Mouse (Mus musculus) Patski (cell line): Measurements from ENCODE around the gene Elovl5. TPM values are rescaled to one million over a fixed set of nuclear protein-coding genes. Genes with fewer than 3 reads are reported as not detected.
"Not testable (repeated sequence)": the region's sequence is repeated elsewhere in the genome, so short reads cannot be mapped to it uniquely, and the experiment has no call there.

Experiments used
- ATAC-seq: fragments of 100-300 bp; one replicate; pipeline ENCODE4 v1.8.0; 2021
- CTCF ChIA-PET: fragments of 350-600 bp; sonication (Branson Sonifier 250); formaldehyde crosslinking; loops from one replicate; lab custom pipeline; 2022; ENCODE audit warnings: inconsistent platforms; lab: Charles Lee
- POLR2A ChIA-PET: fragments of 350-600 bp; sonication (Branson Sonifier 250); formaldehyde crosslinking; loops from one replicate; lab custom pipeline; 2022; ENCODE audit warnings: antibody characterized with exemption, inconsistent platforms; lab: Charles Lee
- DNase-seq: peaks from one replicate; pipeline ENCODE4 v3.0.0-alpha.2; 2011; ENCODE audit warnings: low read depth, low spot score
- H3K27me3 ChIP-seq: fragments of 371-371 bp; one replicate; pipeline ENCODE4 v1.5.1; 2021
- CTCF ChIP-seq: fragments of 100-300 bp; IDR thresholded peaks from one replicate; pipeline ENCODE4 v1.5.1; 2021
- in situ Hi-C: fragments of 300-500 bp; cut with MboI; formaldehyde crosslinking; loops from 3 replicates; pipeline ENCODE4 v1.11.1; 2018; ENCODE audit warnings: low pct_unique_long_range_greater_than_20kb, mixed read lengths
- polyA plus RNA-seq: library from polyadenylated mRNA; unstranded; gene quantifications from one replicate; pipeline ENCODE4 v1.2.3, GENCODE M21; 2021

Elovl5 gene
- polyA plus RNA-seq, 1 experiment from 2014 or later = 65.1 TPM

GRCm38 (mm10) chr9:77967584-77968163 is 50.5 kb downstream of the Elovl5 start:
- ChIA-PET POLR2A (no interaction called here), CTCF (interaction anchor here (1.0 to 1.7 kb wide), 2 partner anchors 11 to 26 kb away, joined by 4 read pairs; no protein-coding TSS in a partner anchor)
- DNase-seq (no peak), ATAC-seq (no peak)
- H3K27me3 ChIP-seq = no peaks in the 10 kb centered on the region
- in situ Hi-C loops = no loop called here
- TF ChIP-seq CTCF = no peak

- no peak for ATAC-seq
- CTCF ChIA-PET = no interaction called here
- H3K27me3 ChIP-seq = no peaks in the 10 kb centered on the region
- POLR2A ChIA-PET = no interaction called here
- DNase-seq = no peak
- in situ Hi-C loops = no loop called here
- TF ChIP-seq CTCF = no peak
These were observed 52.2 kb downstream of the Elovl5 start for GRCm38 (mm10) chr9:77969192-77969953.

- DNase-seq = no peak
These were observed 61.8 kb downstream of the Elovl5 start for GRCm38 (mm10) chr9:77979000-77979399.

GRCm38 (mm10) chr9:77982616-77983015 is 65.5 kb downstream of the Elovl5 start:
- H3K27me3 ChIP-seq = no peaks in the 10 kb centered on the region
- CTCF ChIA-PET = interaction anchor here (1.0 to 1.8 kb wide), 2 partner anchors 11 to 23 kb away, joined by 3 to 4 read pairs; no protein-coding TSS in a partner anchor
- in situ Hi-C loops = no loop called here
- ATAC-seq (no peak), DNase-seq (no peak)
- POLR2A ChIA-PET = no interaction called here
- TF ChIP-seq CTCF = no peak

More at GRCm38 (mm10) chr9:77979000-77979399, 61.8 kb downstream of the Elovl5 start:
- H3K27me3 ChIP-seq = no peaks in the 10 kb centered on the region
- ChIA-PET POLR2A (no interaction called here), CTCF (interaction anchor here (1.3 kb wide), 1 partner anchor 12 kb away, joined by 4 read pairs; no protein-coding TSS in a partner anchor)
- no peak for TF ChIP-seq CTCF
- in situ Hi-C loops = no loop called here
- ATAC-seq = no peak

GRCm38 (mm10) chr9:77983521-77983920 is 66.4 kb downstream of the Elovl5 start:
- ATAC-seq = no peak
- no peaks in the 10 kb centered on the region for H3K27me3 ChIP-seq
- in situ Hi-C loops = no loop called here
- ChIA-PET CTCF (no interaction called here), POLR2A (no interaction called here)
- no peak for TF ChIP-seq CTCF
- no peak for DNase-seq

GRCm38 (mm10) chr9:77986153-77986795 is 69.1 kb downstream of the Elovl5 start:
- no peak for TF ChIP-seq CTCF

GRCm38 (mm10) chr9:77989626-77990025 is 72.5 kb downstream of the Elovl5 start:
- in situ Hi-C loops = no loop called here
- no peak for DNase-seq
- POLR2A ChIA-PET = no interaction called here
- no peaks in the 10 kb centered on the region for H3K27me3 ChIP-seq
- no peak for ATAC-seq
- CTCF ChIA-PET = no interaction called here
- no peak for TF ChIP-seq CTCF

More at GRCm38 (mm10) chr9:77986153-77986795, 69.1 kb downstream of the Elovl5 start:
- in situ Hi-C loops = no loop called here
- ATAC-seq = no peak
- POLR2A ChIA-PET = no interaction called here
- CTCF ChIA-PET = no interaction called here
- no peaks in the 10 kb centered on the region for H3K27me3 ChIP-seq
- DNase-seq = no peak

- DNase-seq (no peak), ATAC-seq (no peak)
- no peaks in the 10 kb centered on the region for H3K27me3 ChIP-seq
- in situ Hi-C loops = no loop called here
- ChIA-PET CTCF (no interaction called here), POLR2A (no interaction called here)
- no peak for TF ChIP-seq CTCF
These were observed 73.1 kb downstream of the Elovl5 start for GRCm38 (mm10) chr9:77990278-77990677.

GRCm38 (mm10) chr9:77991650-77992049 is 74.5 kb downstream of the Elovl5 start:
- ATAC-seq (no peak), DNase-seq (no peak)
- CTCF ChIA-PET = no interaction called here
- in situ Hi-C loops = no loop called here
- no peaks in the 10 kb centered on the region for H3K27me3 ChIP-seq
- no peak for TF ChIP-seq CTCF
- POLR2A ChIA-PET = no interaction called here

GRCm38 (mm10) chr9:77992276-77992675 is 75.1 kb downstream of the Elovl5 start:
- in situ Hi-C loops = no loop called here
- no peaks in the 10 kb centered on the region for H3K27me3 ChIP-seq
- DNase-seq (no peak), ATAC-seq (no peak)
- ChIA-PET CTCF (no interaction called here), POLR2A (no interaction called here)
- no peak for TF ChIP-seq CTCF

- no peak for TF ChIP-seq CTCF
- CTCF ChIA-PET = interaction anchor here (1.3 kb wide), 1 partner anchor 26 kb away, joined by 4 read pairs; no protein-coding TSS in a partner anchor
- no peak for ATAC-seq
- in situ Hi-C loops = no loop called here
- no peak for DNase-seq
- POLR2A ChIA-PET = no interaction called here
- H3K27me3 ChIP-seq = no peaks in the 10 kb centered on the region
These were observed 75.9 kb downstream of the Elovl5 start for GRCm38 (mm10) chr9:77993101-77993500.

GRCm38 (mm10) chr9:77993538-77994255 is 76.5 kb downstream of the Elovl5 start:
- H3K27me3 ChIP-seq, POLR2A ChIA-PET, ATAC-seq, DNase-seq, in situ Hi-C loops: not testable (repeated sequence)
- CTCF ChIA-PET = interaction anchor here (1.0 to 1.3 kb wide), 2 partner anchors 12 to 26 kb away, joined by 3 to 4 read pairs; no protein-coding TSS in a partner anchor
